Mouse (Mus musculus): ENCODE results near the gene Gm49380.

GRCm38 (mm10) chr9:44087761-44088455, 25.4 kb downstream of the Gm49380 start:
- no peak for TF ChIP-seq CTCF (IDR thresholded peaks at IDR 0.05; ENCODE audit: extremely low read depth, insufficient read length, insufficient replicate concordance, low read depth, low read length)
- TF ChIP-seq POLR2A (IDR thresholded peaks at IDR 0.05; ENCODE audit: low read depth, low read length), result no peak

Data from small intestine, adult 2 months (tissue).